Mouse (Mus musculus) stomach, postnatal 0 days (tissue): ENCODE data around the gene Slmap. TPM values are rescaled to one million over a fixed set of nuclear protein-coding genes. Genes with fewer than 3 reads are reported as not detected.

Source experiments
- ATAC-seq: fragments of 200-750 bp; cut with Nextera tagmentation; 2 replicates; pipeline ENCODE4 v1.8.0; 2017; ENCODE audit not compliant: low FRiP score, low TSS enrichment
- DNase-seq: peaks from one replicate; pipeline ENCODE4 v3.0.0-alpha.2; 2016; ENCODE audit warnings: low spot score
- H3K27ac ChIP-seq: fragments of 300-500 bp; sonication (generic); replicated peaks from 2 replicates; pipeline ENCODE4 v1.5.1; 2014; ENCODE audit warnings: mild to moderate bottlenecking, control low read depth
- H3K27me3 ChIP-seq: fragments of 300-500 bp; sonication (generic); 2 replicates; pipeline ENCODE4 v1.6.1; 2014; ENCODE audit warnings: low read length; ENCODE audit not compliant: control insufficient read depth, insufficient read depth
- H3K36me3 ChIP-seq: fragments of 300-500 bp; sonication (generic); 2 replicates; pipeline ENCODE4 v1.6.1; 2014; ENCODE audit warnings: low read length, mixed read lengths; ENCODE audit not compliant: control insufficient read depth, insufficient read depth
- H3K4me1 ChIP-seq: fragments of 300-500 bp; sonication (generic); replicated peaks from 2 replicates; pipeline ENCODE4 v1.6.1; 2014; ENCODE audit warnings: antibody characterized with exemption; ENCODE audit not compliant: control insufficient read depth, insufficient read depth
- H3K4me2 ChIP-seq: fragments of 300-500 bp; sonication (generic); replicated peaks from 2 replicates; pipeline ENCODE4 v1.6.1; 2014; ENCODE audit warnings: low read depth, mild to moderate bottlenecking, control low read depth, moderate library complexity
- H3K4me3 ChIP-seq: fragments of 300-500 bp; sonication (generic); 2 replicates; pipeline ENCODE4 v1.5.1; 2014; ENCODE audit warnings: low read depth, low read length, control low read depth
- H3K9ac ChIP-seq: fragments of 300-500 bp; sonication (generic); 2 replicates; pipeline ENCODE4 v1.6.1; 2014; ENCODE audit warnings: mild to moderate bottlenecking, low read length, control low read depth, mixed read lengths
- H3K9me3 ChIP-seq: fragments of 300-500 bp; sonication (generic); 2 replicates; pipeline ENCODE4 v1.6.1; 2016; ENCODE audit warnings: low read length; ENCODE audit not compliant: control insufficient read depth
- CTCF ChIP-seq: IDR thresholded peaks from 2 replicates; pipeline ENCODE4 v1.5.1; 2016; ENCODE audit warnings: antibody characterized with exemption, low read depth, mild to moderate bottlenecking, moderate library complexity
- EP300 ChIP-seq: optimal IDR thresholded peaks from 2 replicates; pipeline ENCODE3; 2016; ENCODE audit warnings: antibody characterized with exemption
- WGBS: fragments of 180-500 bp; shearing (Covaris S2); extraction: QIAGEN DNeasy Blood & Tissue Kit; methylation state at CpG from one replicate; pipeline ENCODE4 v1.1.7; 2014; 5-methylcytosine and 5-hydroxymethylcytosine counted together
- polyA plus RNA-seq: library from polyadenylated mRNA; unstranded; fragments of >200 nt; fragmentation: Nextera tagmentation; extraction: Ambion mirVana; gene quantifications from 2 replicates; pipeline ENCODE4 v1.2.1, GENCODE M21; 2015

The Slmap gene
- polyA plus RNA-seq, 1 experiment from 2014 or later: 76.5 TPM

- TF ChIP-seq CTCF (no peak), EP300 (peak; percentile 37)
- 71% methylated on average over 2 of the region's 2 CpGs for WGBS
Measured at GRCm38 (mm10) chr14:26441041-26441812, 93.5 kb downstream of the Slmap start.

GRCm38 (mm10) chr14:26439996-26440395, 94.7 kb downstream of the Slmap start:
- H3K4me2 ChIP-seq: peak overlapping the region; percentile 21; the same call in 1 of the 2 replicates
- TF ChIP-seq EP300: no peak
- no peak for TF ChIP-seq CTCF

More at GRCm38 (mm10) chr14:26441041-26441812, 93.5 kb downstream of the Slmap start:
- DNase-seq (no peak), ATAC-seq (peak; percentile 84; the same call in 1 of the 2 replicates)
- H3K36me3 ChIP-seq: no peaks in the 10 kb centered on the region
- peak overlapping the region; percentile 26 for H3K4me3 ChIP-seq
- no peak overlapping the region; the same call in 1 of the 2 replicates for H3K4me2 ChIP-seq
- no peaks in the 10 kb centered on the region for H3K9me3 ChIP-seq
- no peaks in the 10 kb centered on the region for H3K4me1 ChIP-seq
- H3K9ac ChIP-seq: no peak overlapping the region
- H3K27me3 ChIP-seq: no peaks in the 10 kb centered on the region
- peak overlapping the region; percentile 70 for H3K27ac ChIP-seq

GRCm38 (mm10) chr14:26437771-26438170, 97.0 kb downstream of the Slmap start:
- Histone ChIP-seq H3K9ac (no peak overlapping the region), H3K36me3 (peaks cover 9% of the 10 kb centered on the region; the same call in 1 of the 2 replicates), H3K9me3 (no peaks in the 10 kb centered on the region), H3K4me3 (no peak overlapping the region), H3K27me3 (no peaks in the 10 kb centered on the region), H3K27ac (no peak overlapping the region), H3K4me2 (no peak overlapping the region), H3K4me1 (no peaks in the 10 kb centered on the region)
- 74% methylated on average over 2 of the region's 2 CpGs for WGBS
- DNase-seq (no peak), ATAC-seq (no peak)
- no peak for TF ChIP-seq EP300
- no peak for TF ChIP-seq CTCF

More at GRCm38 (mm10) chr14:26439996-26440395, 94.7 kb downstream of the Slmap start:
- Histone ChIP-seq H3K36me3 (0 out of 2 replicates have a peak, but pooled peaks cover 5% of the 10 kb centered on the region), H3K27me3 (no peaks in the 10 kb centered on the region), H3K4me1 (no peaks in the 10 kb centered on the region), H3K9me3 (no peaks in the 10 kb centered on the region), H3K27ac (no peak overlapping the region), H3K4me3 (no peak overlapping the region), H3K9ac (no peak overlapping the region)
- DNase-seq: no peak
- ATAC-seq: no peak

GRCm38 (mm10) chr14:26436304-26436703, 98.4 kb downstream of the Slmap start:
- ATAC-seq: no peak
- DNase-seq: no peak
- H3K4me1 ChIP-seq: no peaks in the 10 kb centered on the region

GRCm38 (mm10) chr14:26432320-26432719, 102.4 kb downstream of the Slmap start:
- ATAC-seq (no peak), DNase-seq (no peak)
- H3K4me1 ChIP-seq: no peaks in the 10 kb centered on the region
- no peak overlapping the region for H3K4me3 ChIP-seq
- 23% methylated on average over 2 of the region's 2 CpGs for WGBS
- TF ChIP-seq CTCF (no peak), EP300 (no peak)
- H3K27ac ChIP-seq: no peak overlapping the region
- no peaks in the 10 kb centered on the region for H3K27me3 ChIP-seq
- H3K9ac ChIP-seq: no peak overlapping the region
- peaks cover 9% of the 10 kb centered on the region; the same call in 1 of the 2 replicates for H3K36me3 ChIP-seq
- no peaks in the 10 kb centered on the region for H3K9me3 ChIP-seq
- no peak overlapping the region for H3K4me2 ChIP-seq

More at GRCm38 (mm10) chr14:26436304-26436703, 98.4 kb downstream of the Slmap start:
- no peaks in the 10 kb centered on the region for H3K27me3 ChIP-seq
- no peak overlapping the region for H3K4me2 ChIP-seq
- H3K27ac ChIP-seq: no peak overlapping the region
- TF ChIP-seq EP300 (no peak), CTCF (peak; percentile 74)
- H3K9me3 ChIP-seq: no peaks in the 10 kb centered on the region
- H3K4me3 ChIP-seq: no peak overlapping the region
- no peak overlapping the region for H3K9ac ChIP-seq
- peaks cover 9% of the 10 kb centered on the region; the same call in 1 of the 2 replicates for H3K36me3 ChIP-seq

GRCm38 (mm10) chr14:26431919-26432318, 102.8 kb downstream of the Slmap start:
- 86% methylated on average over 2 of the region's 2 CpGs for WGBS
- H3K9me3 ChIP-seq: no peaks in the 10 kb centered on the region
- peaks cover 12% of the 10 kb centered on the region; the same call in 1 of the 2 replicates for H3K36me3 ChIP-seq
- no peak for DNase-seq
- no peak overlapping the region for H3K27ac ChIP-seq
- TF ChIP-seq EP300: no peak
- no peak for TF ChIP-seq CTCF
- ATAC-seq: no peak
- H3K9ac ChIP-seq: no peak overlapping the region
- no peak overlapping the region for H3K4me2 ChIP-seq
- H3K27me3 ChIP-seq: no peaks in the 10 kb centered on the region
- no peaks in the 10 kb centered on the region for H3K4me1 ChIP-seq
- H3K4me3 ChIP-seq: no peak overlapping the region
